10 mouse cellular contexts compared by ENCODE assay signal in genomic region chr15:101077813-101078730, GRCm38 (mm10). TPM values are rescaled to one million over a fixed set of nuclear protein-coding genes. Genes with fewer than 3 reads are reported as not detected.
DNase-seq lines count a peak whose midpoint lies in the region; ATAC-seq and TF ChIP-seq lines count a peak whose summit lies in the region.
"Had no signal": no experiment of that assay in that cellular context is flagged by ENCODE, and none has a peak within 500 bp of the region (broad histone marks: within the 10 kb centered on the region; RNA-seq: fewer than 3 reads in every experiment).

TSS of gene Fignl2 (minus strand) at chr15:101078567.

- no peak for DNase-seq in left cerebral cortex, adult 2 months (ENCODE audit: extremely low spot score in 1 of 2, low spot score in 2 of 2)
- DNase-seq in left cerebral cortex, adult 9 months (ENCODE audit: low spot score in 2 of 2): no peak
- DNase-seq in embryo, embryonic 9.5 days (ENCODE audit: extremely low spot score): peak; percentile 86
- DNase-seq in heart, postnatal 4 days: peak; percentile 46
- no peak for DNase-seq in limb, embryonic 14.5 days (ENCODE audit: low spot score)
- no peak for DNase-seq in c-Kit-positive CD71-positive TER-119-positive erythroid progenitor cells, embryonic 14.5 days (ENCODE audit: low spot score)
- DNase-seq in urinary bladder, adult 2 months (ENCODE audit: low spot score): no peak

- no peaks in the 10 kb centered on the region for H3K27me3 ChIP-seq in limb, embryonic 14.5 days (ENCODE audit: control insufficient read depth, insufficient read depth, low read length)
- H3K27me3 ChIP-seq in neural tube, embryonic 12.5 days (replicated peaks): no peaks in the 10 kb centered on the region; the same call in 1 of the 2 replicates

- intact Hi-C loops in left cerebral cortex, adult 2 months (cut with DNase I): no loop called here

- H3K9ac ChIP-seq in limb, embryonic 14.5 days (ENCODE audit: low read depth, low read length, severe bottlenecking): peak within 1 kb of the TSS; percentile 90
- peak within 1 kb of the TSS; percentile 98 for H3K9ac ChIP-seq in neural tube, embryonic 12.5 days

- peaks cover 38% of the 10 kb centered on the region for H3K4me1 ChIP-seq in limb, embryonic 14.5 days (ENCODE audit: control insufficient read depth, insufficient read depth, low read length)
- peaks cover 70% of the 10 kb centered on the region for H3K4me1 ChIP-seq in neural tube, embryonic 12.5 days

- WGBS in limb, embryonic 14.5 days: under 1% methylated on average over 42 of the region's 96 CpGs
- WGBS in neural tube, embryonic 12.5 days: 1% methylated on average over 79 of the region's 96 CpGs

- TF ChIP-seq CTCF in left cerebral cortex, adult 2 months (IDR thresholded peaks at IDR 0.05): no peak

- no peak for TF ChIP-seq POLR2A in limb, embryonic 14.5 days (IDR thresholded peaks at IDR 0.05; ENCODE audit: borderline replicate concordance, extremely low read depth, insufficient read depth, insufficient read length)

- peak within 1 kb of the TSS; percentile 78 for H3K4me2 ChIP-seq in limb, embryonic 14.5 days (replicated peaks; ENCODE audit: low read depth, low read length, severe bottlenecking)
- peak within 1 kb of the TSS; percentile 82 for H3K4me2 ChIP-seq in neural tube, embryonic 12.5 days (replicated peaks)

- H3K9me3 ChIP-seq in limb, embryonic 14.5 days (ENCODE audit: control insufficient read depth, low read length): no peaks in the 10 kb centered on the region
- H3K9me3 ChIP-seq in neural tube, embryonic 12.5 days: no peaks in the 10 kb centered on the region

- H3K4me3 ChIP-seq in left cerebral cortex, adult 2 months: peak within 1 kb of the TSS; percentile 50
- peak within 1 kb of the TSS; percentile 88 for H3K4me3 ChIP-seq in limb, embryonic 14.5 days (replicated peaks; ENCODE audit: low read length)
- H3K4me3 ChIP-seq in neural tube, embryonic 12.5 days: peak within 1 kb of the TSS; percentile 88

- peak within 1 kb of the TSS; percentile 50 for H3K27ac ChIP-seq in left cerebral cortex, adult 2 months
- H3K27ac ChIP-seq in limb, embryonic 14.5 days (replicated peaks; ENCODE audit: low read depth, low read length): peak within 1 kb of the TSS; percentile 69
- H3K27ac ChIP-seq in neural tube, embryonic 12.5 days: peak within 1 kb of the TSS; percentile 94

- no peaks in the 10 kb centered on the region for H3K36me3 ChIP-seq in limb, embryonic 14.5 days (ENCODE audit: control insufficient read depth, insufficient read depth, low read length)
- H3K36me3 ChIP-seq in neural tube, embryonic 12.5 days: no peaks in the 10 kb centered on the region
- H3K36me3 ChIP-seq: G1E had no signal

- ATAC-seq in limb, embryonic 14.5 days (ENCODE audit: low FRiP score, low read depth): peak; percentile 48
- 0 out of 2 replicates have a peak, but pooled peaks have one; percentile 3 for ATAC-seq in neural tube, embryonic 12.5 days (ENCODE audit: low FRiP score, low read depth)

RNA-seq across cellular contexts. Expression of gene Fignl2, which starts in this region (rescaled TPM):
- total RNA-seq in left cerebral cortex, adult 2 months (2021): 1 to 10 TPM; 1.2 to 1.4 TPM
- 1 to 10 TPM; 3.2 to 4.2 TPM for total RNA-seq in heart, postnatal 4 days (2021)
- polyA plus RNA-seq in limb, embryonic 14.5 days (2012; rRNA removed): 3.7 and 5.4 TPM in 2 replicates
- polyA plus RNA-seq in limb, embryonic 14.5 days (2014; fragmentation: Nextera tagmentation; extraction: Ambion mirVana): 0.15 and 0.17 TPM in 2 replicates
- 0.55 and 0.84 TPM in 2 replicates for polyA plus RNA-seq in neural tube, embryonic 12.5 days (2016; fragmentation: Nextera tagmentation; extraction: Ambion mirVana)
- polyA plus RNA-seq in urinary bladder, adult 2 months (2012; rRNA removed): 7.3 and 7.5 TPM in 2 replicates
- total RNA-seq: hematopoietic stem cell, adult 5-6 weeks had no signal
- polyA plus RNA-seq: G1E had no signal

Comparison
In these comparisons a context has a peak if more than half of its experiments do, and no peak if none do; other contexts are left out.
1. Peak in ATAC-seq, H3K4me3 ChIP-seq, H3K27ac ChIP-seq, H3K9ac ChIP-seq and H3K4me2 ChIP-seq in neural tube, embryonic 12.5 days; RNA of the gene not detected or under 1 TPM.
2. DNase-seq: peak in embryo, embryonic 9.5 days (single experiment) and heart, postnatal 4 days (single experiment); none in left cerebral cortex, adult 2 months (0 of 2), left cerebral cortex, adult 9 months (0 of 2), limb, embryonic 14.5 days (single experiment), c-Kit-positive CD71-positive TER-119-positive erythroid progenitor cells, embryonic 14.5 days (single experiment) and urinary bladder, adult 2 months (single experiment).
3. Peak in every context shown above with its lines, with median percentiles within 50 percentile points of each other: H3K27ac ChIP-seq and H3K4me3 ChIP-seq.